Mouse (Mus musculus) adrenal gland, adult 8-10 months (tissue): ENCODE results near the gene Utf1. TPM values are rescaled to one million over a fixed set of nuclear protein-coding genes. Genes with fewer than 3 reads are reported as not detected.
A peak's percentile ranks its signal among the peaks of the same experiment; 100 is the strongest.

Experiments
- DNase-seq: peaks from one replicate; pipeline ENCODE4 v3.0.0; 2022
- microRNA-seq, 2 experiments: library from miRNA; unstranded; fragments of <30 nt; microRNA quantifications; one replicate each; pipeline ENCODE4 v1.2.0; 2022
- total RNA-seq, 4 experiments: library from RNA; stranded (reverse); gene quantifications; 2 replicates each; pipeline ENCODE4 v1.2.4; 2022

Utf1 gene
- total RNA-seq, 4 experiments from 2014 or later: not detected

- no peak for DNase-seq
These were observed 30.7 kb downstream of the Utf1 start for GRCm38 (mm10) chr7:139974307-139974706.

- no peak for DNase-seq
These were observed 31.9 kb downstream of the Utf1 start for GRCm38 (mm10) chr7:139975471-139975870.

- peak; percentile 80 for DNase-seq
These were observed 34.8 kb downstream of the Utf1 start, which contains the start of gene 6430531B16Rik for GRCm38 (mm10) chr7:139978278-139978892. TSS of gene 6430531B16Rik (minus strand) at chr7:139978755.

GRCm38 (mm10) chr7:139979011-139979719 lies 35.6 kb downstream of the Utf1 start:
- DNase-seq: no peak

GRCm38 (mm10) chr7:139980778-139981177 lies 37.2 kb downstream of the Utf1 start:
- DNase-seq: no peak

GRCm38 (mm10) chr7:139982058-139982457 lies 38.5 kb downstream of the Utf1 start:
- DNase-seq: no peak

- no peak for DNase-seq
These were observed 40.9 kb downstream of the Utf1 start for GRCm38 (mm10) chr7:139984505-139984904.

- DNase-seq: no peak
These were observed 44.7 kb downstream of the Utf1 start for GRCm38 (mm10) chr7:139988272-139988671.

- DNase-seq: no peak
These were observed 47.3 kb downstream of the Utf1 start for GRCm38 (mm10) chr7:139990864-139991394.

GRCm38 (mm10) chr7:139992406-139992805 lies 48.8 kb downstream of the Utf1 start, which contains the start of gene Adam8:
TSS of gene Adam8 (minus strand) at chr7:139992562.
- no peak for DNase-seq

GRCm38 (mm10) chr7:139993532-139993931 lies 49.9 kb downstream of the Utf1 start:
- no peak for DNase-seq

GRCm38 (mm10) chr7:139994202-139994601 lies 50.6 kb downstream of the Utf1 start:
- DNase-seq: no peak

- peak; percentile 42 for DNase-seq
These were observed 51.1 kb downstream of the Utf1 start for GRCm38 (mm10) chr7:139994676-139995075.

Small RNA genes within 50 kb of the gene (microRNA-seq; reads per million reads assigned to microRNA genes)
- gene Mir202: 22.6 to 23.0 reads per million in 2 experiments
- gene Mir7062: 0.34 to 0.88 reads per million in 2 experiments
- 0 to 0.17 reads per million in 2 experiments for gene mmu-mir-7686

Other genes with a start within 250 kb of the Utf1 start
- gene Adgra1, start 109.6 kb upstream of the Utf1 start, total RNA-seq: 1 to 10 TPM; 4.1 to 5.7 (median 5.1) TPM
- gene Kndc1, start 49.1 kb upstream of the Utf1 start, total RNA-seq: 1 to 10 TPM in 3 of 4 experiments, under 1 TPM in 1; 0.93 to 3.0 (median 2.4) TPM
- 1 to 10 TPM in 1 of 4 experiments, under 1 TPM in 2, not detected in 1; 0.31 to 1.1 (median 0.83) TPM for gene 6430531B16Rik, start 35.0 kb downstream of the Utf1 start, total RNA-seq
- 1 to 10 TPM; 1.8 to 5.9 (median 4.4) TPM for gene Adam8, start 48.8 kb downstream of the Utf1 start, total RNA-seq
- 10 to 100 TPM; 21.8 to 30.7 (median 26.7) TPM for gene Zfp511, start 92.6 kb downstream of the Utf1 start, total RNA-seq
- gene Tubgcp2, start 92.9 kb downstream of the Utf1 start, total RNA-seq: 10 to 100 TPM; 24.2 to 35.8 (median 32.2) TPM
- gene Msx3, start 105.3 kb downstream of the Utf1 start, total RNA-seq: not detected
- 10 to 100 TPM in 2 of 4 experiments, 1 to 10 TPM in 2; 5.8 to 13.8 (median 11.0) TPM for gene Caly, start 138.8 kb downstream of the Utf1 start, total RNA-seq
- gene Prap1, start 149.6 kb downstream of the Utf1 start, total RNA-seq: not detected
- gene Fuom, start 158.7 kb downstream of the Utf1 start, total RNA-seq: 10 to 100 TPM; 36.0 to 65.5 (median 43.9) TPM
- gene Paox, start 172.0 kb downstream of the Utf1 start, total RNA-seq: 10 to 100 TPM in 3 of 4 experiments, 1 to 10 TPM in 1; 9.6 to 19.7 (median 13.8) TPM
- 100 to 1,000 TPM; 229 to 495 (median 382) TPM for gene Echs1, start 172.7 kb downstream of the Utf1 start, total RNA-seq
- gene Mtg1, start 193.8 kb downstream of the Utf1 start, total RNA-seq: 10 to 100 TPM; 30.1 to 32.7 (median 31.3) TPM
- gene Sprn, start 211.1 kb downstream of the Utf1 start, total RNA-seq: 1 to 10 TPM; 1.0 to 1.4 (median 1.2) TPM
- not detected for gene Olfr522, start 221.0 kb downstream of the Utf1 start, total RNA-seq
- not detected for gene Olfr523, start 229.4 kb downstream of the Utf1 start, total RNA-seq